Comparison of ENCODE assay signal across 34 mouse cellular contexts in the genomic region with DNA sequence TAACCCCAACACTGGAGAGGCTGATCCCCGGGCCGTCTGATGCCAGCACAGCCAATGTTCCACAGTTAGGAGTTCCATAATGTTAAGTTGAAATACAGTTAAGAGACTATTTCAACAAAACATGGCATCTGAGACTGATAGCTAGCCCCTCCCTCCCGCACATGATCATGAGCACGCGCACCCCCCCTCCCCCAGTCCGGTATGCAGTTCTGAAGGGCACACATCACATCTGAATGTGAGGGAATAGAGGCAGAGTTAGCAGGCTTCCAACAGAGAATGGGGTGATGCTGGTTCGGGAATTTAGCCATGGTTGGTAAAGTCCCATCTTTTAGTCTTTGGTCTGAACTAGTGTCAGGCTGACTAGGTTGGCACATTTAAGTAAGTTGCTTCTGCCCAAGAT.
"Had no signal": no experiment of that assay in that cellular context is flagged by ENCODE, and none has a peak within 500 bp of the region (broad histone marks: within the 10 kb centered on the region; RNA-seq: fewer than 3 reads in every experiment).

No protein-coding gene starts in this region.

- H3K27ac ChIP-seq: heart, embryonic 10.5 days; heart, embryonic 13.5 days; heart, embryonic 15.5 days; hindbrain, embryonic 10.5 days; hindbrain, embryonic 12.5 days; hindbrain, embryonic 13.5 days; hindbrain, embryonic 14.5 days; hindbrain, embryonic 15.5 days; hindbrain, postnatal 0 days; intestine, embryonic 15.5 days; kidney, embryonic 15.5 days; kidney, postnatal 0 days; layer of hippocampus, adult 2 months had no signal

- H3K4me3 ChIP-seq: heart, embryonic 10.5 days; heart, embryonic 12.5 days; heart, embryonic 13.5 days; heart, embryonic 15.5 days; hindbrain, embryonic 10.5 days; hindbrain, embryonic 12.5 days; hindbrain, embryonic 13.5 days; hindbrain, embryonic 15.5 days; intestine, embryonic 15.5 days; kidney, embryonic 15.5 days; layer of hippocampus, adult 2 months had no signal

- DNase-seq: heart, postnatal 10 days; heart, postnatal 14 days; heart, postnatal 36 days; heart, postnatal 4 days; kidney, adult 11 months; kidney, adult 18-20 months; kidney, adult 2 months; kidney, adult 8-10 months; kidney, adult 9 months; kidney, postnatal 10 days; kidney, postnatal 14 days; kidney, postnatal 25 days; kidney, postnatal 36 days; kidney, postnatal 4 days; layer of hippocampus, adult 9-11 months; layer of hippocampus, postnatal 36 days had no signal

- ATAC-seq: hindbrain, embryonic 16.5 days; hindbrain, postnatal 0 days; inflammation-experienced regulatory T-cells, adult 6 months; intestine, embryonic 15.5 days; intestine, embryonic 16.5 days; intestine, postnatal 0 days had no signal
